Mouse (Mus musculus) spleen, adult 2 months (tissue): ENCODE data around the gene Cp.

Experiments
- CTCF ChIP-seq: fragments of 200-500 bp; IDR thresholded peaks from 2 replicates; pipeline ENCODE4 v1.5.1; 2011; ENCODE audit warnings: mild to moderate bottlenecking, inconsistent platforms; ENCODE audit not compliant: insufficient read depth, insufficient read length, insufficient replicate concordance; ENCODE audit errors: extremely low read depth
- POLR2A ChIP-seq: fragments of 200-500 bp; IDR thresholded peaks from 2 replicates; pipeline ENCODE4 v1.6.1; 2011; ENCODE audit warnings: low read depth, low read length, inconsistent platforms

DNA sequence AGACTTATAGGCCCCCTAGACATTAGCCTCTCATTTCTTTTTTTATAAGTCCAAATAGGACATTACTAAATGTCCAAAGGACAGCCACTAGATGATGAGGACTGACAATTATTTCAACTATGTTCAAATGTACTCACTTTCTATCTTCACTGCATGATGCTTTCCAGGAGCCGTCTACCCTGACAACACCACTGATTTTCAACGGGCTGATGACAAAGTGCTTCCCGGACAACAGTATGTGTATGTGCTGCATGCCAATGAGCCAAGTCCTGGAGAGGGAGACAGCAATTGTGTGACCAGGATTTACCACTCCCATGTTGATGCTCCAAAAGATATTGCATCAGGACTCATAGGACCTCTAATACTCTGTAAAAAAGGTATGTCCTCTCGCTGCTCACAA lies 9.2 kb downstream of the Cp start:
- TF ChIP-seq POLR2A (no peak), CTCF (no peak)
